Mouse (Mus musculus) embryo, embryonic 11 days (tissue): ENCODE measurements at regions not wholly inside any gene's neighbourhood (a gene's known extent, or its start where the extent isn't known, plus 50 kb on each side); places are given as distances from the start of the nearest gene placed in this dataset.

Experiments
- DNase-seq: peaks from one replicate; pipeline ENCODE4 v3.0.0-alpha.2; 2015

- peak; percentile 63 for DNase-seq
These were observed 119.1 kb upstream of the Nbea start for GRCm38 (mm10) chr3:56302346-56303185.

- no peak for DNase-seq
These were observed 117.3 kb upstream of the Nbea start for GRCm38 (mm10) chr3:56300769-56301168.

DNA sequence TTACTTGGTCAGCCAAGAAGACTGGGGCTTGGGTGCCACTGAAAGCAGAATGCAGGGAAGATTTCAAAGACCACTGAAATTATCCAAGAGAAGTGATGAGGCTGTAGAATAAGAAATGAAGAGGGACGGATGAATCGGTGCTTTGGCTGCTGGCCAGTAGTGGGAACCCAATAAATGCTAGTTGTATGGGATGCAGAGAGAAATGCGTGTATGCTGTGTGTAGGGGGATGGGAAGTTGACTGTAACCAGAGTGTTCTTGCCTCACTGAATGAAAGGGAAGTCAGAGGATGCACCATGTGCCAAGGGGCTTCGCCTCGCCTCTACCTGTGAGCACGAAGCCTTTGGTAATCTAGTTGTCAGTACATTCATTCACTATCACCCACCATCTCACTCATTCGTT is 112.1 kb upstream of the Nbea start:
- no peak for DNase-seq

- DNase-seq = no peak
These were observed 98.0 kb upstream of the Nbea start for GRCm38 (mm10) chr3:56281507-56281906.

GRCm38 (mm10) chr3:56280330-56280957 is 96.9 kb upstream of the Nbea start:
- DNase-seq = no peak

GRCm38 (mm10) chr3:56272587-56272986 is 89.1 kb upstream of the Nbea start:
- no peak for DNase-seq

- no peak for DNase-seq
These were observed 86.8 kb upstream of the Nbea start for GRCm38 (mm10) chr3:56270241-56270830.

- DNase-seq = no peak
These were observed 78.5 kb upstream of the Nbea start for GRCm38 (mm10) chr3:56261800-56262561.

DNA sequence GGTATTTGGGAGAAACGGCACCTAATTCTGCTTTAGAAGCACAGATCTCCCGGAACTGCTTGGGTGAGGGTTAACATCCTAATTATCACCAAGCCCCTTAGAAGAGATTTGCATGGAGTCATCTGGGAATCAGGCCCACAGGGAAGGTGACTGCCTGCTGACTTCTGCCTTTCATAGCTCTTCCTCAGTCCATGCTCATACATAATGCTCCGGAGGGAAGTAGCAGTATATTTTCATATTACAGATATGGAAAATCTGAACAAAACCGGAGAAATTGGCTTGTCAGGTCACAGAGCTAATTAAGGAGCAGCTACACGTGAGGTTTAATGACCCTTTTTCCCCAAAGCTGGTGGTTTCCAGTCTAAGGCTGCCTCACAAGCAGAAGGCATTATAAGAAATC is 72.8 kb upstream of the Nbea start:
- no peak for DNase-seq

DNA sequence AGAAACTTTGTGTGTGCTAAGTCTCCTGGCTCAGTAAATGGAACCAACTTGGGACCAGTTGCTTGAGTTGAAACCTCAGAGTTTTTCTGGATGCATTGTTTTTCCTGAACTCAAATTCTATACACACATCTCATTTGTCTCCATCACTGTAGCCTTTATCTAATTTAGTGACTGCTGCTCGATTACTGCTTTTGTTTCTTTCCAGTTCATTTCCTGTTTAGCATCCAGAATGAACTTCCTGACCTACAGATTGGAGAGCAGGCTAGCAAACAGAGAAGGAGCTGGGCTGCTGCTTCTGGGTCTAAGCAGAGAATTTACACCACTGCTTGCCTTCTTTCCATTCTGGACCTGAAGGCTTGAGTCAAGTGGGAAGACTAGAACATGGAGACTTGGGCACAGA is 60.9 kb upstream of the Nbea start:
- no peak for DNase-seq

DNA sequence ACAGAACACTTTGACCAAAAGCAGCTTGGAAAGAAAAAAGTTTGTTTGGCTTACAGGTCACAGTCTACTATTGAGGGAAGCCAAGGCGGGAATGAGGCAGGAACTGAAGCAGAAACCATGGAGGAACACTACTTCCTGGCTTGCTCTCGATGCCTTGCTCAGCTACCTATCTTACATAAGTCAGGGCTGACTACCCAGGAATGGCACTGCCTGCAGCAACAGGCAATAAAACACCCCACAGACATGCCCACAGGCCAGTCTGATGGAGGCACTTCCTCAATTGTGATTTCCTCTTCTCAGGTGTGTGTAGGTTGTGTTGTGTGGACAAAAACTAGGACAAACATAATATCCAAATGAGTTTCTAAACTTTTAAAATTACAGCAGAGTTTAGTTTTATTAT is 54.7 kb upstream of the Nbea start:
- no peak for DNase-seq

GRCm38 (mm10) chr3:56236163-56236562 is 52.7 kb upstream of the Nbea start:
- no peak for DNase-seq
